7 mouse cellular contexts compared by ENCODE assay signal in genomic region chr1:127204817-127205485, GRCm38 (mm10). TPM values are rescaled to one million over a fixed set of nuclear protein-coding genes. Genes with fewer than 3 reads are reported as not detected.
A peak's percentile ranks its signal among the peaks of the same experiment; 100 is the strongest.
DNase-seq lines count a peak whose midpoint lies in the region; ATAC-seq lines count a peak whose summit lies in the region.

TSS of gene Mgat5 (plus strand) at chr1:127205015.

- peak within 1 kb of the TSS; percentile 87 for H3K9ac ChIP-seq in intestine, embryonic 16.5 days (ENCODE audit: low read depth, low read length)
- H3K9ac ChIP-seq in midbrain, embryonic 11.5 days (ENCODE audit: low read length), result peak within 1 kb of the TSS; percentile 84

- H3K9me3 ChIP-seq in intestine, embryonic 16.5 days (ENCODE audit: control insufficient read depth, low read length), result no peaks in the 10 kb centered on the region
- H3K9me3 ChIP-seq in midbrain, embryonic 11.5 days (ENCODE audit: control insufficient read depth, low read length), result no peaks in the 10 kb centered on the region

- intact Hi-C loops in gastrocnemius, postnatal 36 days (cut with DNase I), result loop anchor here (10.0 kb wide), 1 partner anchor 130 kb away; no protein-coding TSS in a partner anchor
- intact Hi-C loops in left cerebral cortex, postnatal 36 days (cut with DNase I), result loop anchor here (2.0 to 5.0 kb wide), 2 partner anchors 188 to 254 kb away; no protein-coding TSS in a partner anchor

- DNase-seq in adrenal gland, adult 2 months, result peak; percentile 95
- peak; percentile 83 for DNase-seq in embryo, embryonic 11.5 days (ENCODE audit: low read depth, low spot score)
- DNase-seq in gastrocnemius, postnatal 36 days, result peak; percentile 82 to 84
- peak; percentile 91 to 92 for DNase-seq in left cerebral cortex, postnatal 36 days (ENCODE audit: low spot score in 2 of 2)
- peak; percentile 98 for DNase-seq in midbrain, embryonic 11.5 days (ENCODE audit: low spot score, missing footprints)
- DNase-seq in skeletal muscle tissue, adult 2 months (ENCODE audit: low read depth, low spot score), result peak; percentile 65

- peaks cover 24% of the 10 kb centered on the region; the same call in 1 of the 2 replicates for H3K4me1 ChIP-seq in intestine, embryonic 16.5 days (ENCODE audit: control insufficient read depth, insufficient read depth, low read length)
- H3K4me1 ChIP-seq in midbrain, embryonic 11.5 days (ENCODE audit: control insufficient read depth, insufficient read depth, low read length), result peaks cover 5% of the 10 kb centered on the region; the same call in 1 of the 2 replicates

- H3K4me2 ChIP-seq in intestine, embryonic 16.5 days (ENCODE audit: low read depth, low read length), result peak within 1 kb of the TSS; percentile 90
- peak within 1 kb of the TSS; percentile 98 for H3K4me2 ChIP-seq in midbrain, embryonic 11.5 days

- H3K36me3 ChIP-seq in intestine, embryonic 16.5 days (ENCODE audit: control insufficient read depth, insufficient read depth, low read length), result no peaks in the 10 kb centered on the region
- no peaks in the 10 kb centered on the region for H3K36me3 ChIP-seq in midbrain, embryonic 11.5 days (ENCODE audit: control insufficient read depth, insufficient read depth, low read length)

- no peaks in the 10 kb centered on the region for H3K27me3 ChIP-seq in intestine, embryonic 16.5 days (replicated peaks; ENCODE audit: control insufficient read depth, insufficient read depth, low read length)
- no peaks in the 10 kb centered on the region for H3K27me3 ChIP-seq in midbrain, embryonic 11.5 days (ENCODE audit: control insufficient read depth, insufficient read depth, low read length)

- under 1% methylated on average over 51 of the region's 51 CpGs for WGBS in intestine, embryonic 16.5 days
- under 1% methylated on average over 51 of the region's 51 CpGs for WGBS in midbrain, embryonic 11.5 days

- peak within 1 kb of the TSS; percentile 98 for H3K27ac ChIP-seq in intestine, embryonic 16.5 days (ENCODE audit: low read length)
- H3K27ac ChIP-seq in midbrain, embryonic 11.5 days (ENCODE audit: low read depth, low read length), result peak within 1 kb of the TSS; percentile 89

- peak within 1 kb of the TSS; percentile 90 for H3K4me3 ChIP-seq in intestine, embryonic 16.5 days (ENCODE audit: low read length)
- peak within 1 kb of the TSS; percentile 76 for H3K4me3 ChIP-seq in midbrain, embryonic 11.5 days (ENCODE audit: low read depth, low read length)

- ATAC-seq in intestine, embryonic 16.5 days, result peak; percentile 95
- ATAC-seq in midbrain, embryonic 11.5 days (ENCODE audit: low FRiP score), result peak; percentile 92

RNA-seq across cellular contexts. Expression of gene Mgat5, which starts in this region (rescaled TPM):
- total RNA-seq in adrenal gland, adult 2 months (2021), result 10 to 100 TPM; 11.2 to 14.0 TPM
- polyA plus RNA-seq in adrenal gland, adult 2 months (2012; rRNA removed), result 2.8 and 3.3 TPM in 2 replicates
- total RNA-seq in gastrocnemius, postnatal 36 days (2021), result 1 to 10 TPM; 1.1 to 1.2 TPM
- 5.9 and 6.0 TPM in 2 replicates for polyA plus RNA-seq in intestine, embryonic 16.5 days (2015; fragmentation: Nextera tagmentation; extraction: Ambion mirVana)
- total RNA-seq in left cerebral cortex, postnatal 36 days (2021), result 10 to 100 TPM; 77.3 to 79.1 TPM
- 6.9 and 7.9 TPM in 2 replicates for polyA plus RNA-seq in midbrain, embryonic 11.5 days (2014; fragmentation: Nextera tagmentation; extraction: Ambion mirVana)

Comparison
In these comparisons a context has a peak if more than half of its experiments do, and no peak if none do; other contexts are left out.
1. Peak in every context shown above with its lines: DNase-seq, ATAC-seq, H3K4me3 ChIP-seq and H3K27ac ChIP-seq.
2. RNA of gene Mgat5 (total RNA-seq): 77.3 to 79.1 TPM in left cerebral cortex, postnatal 36 days and 11.2 to 14.0 TPM in adrenal gland, adult 2 months; 1.1 to 1.2 TPM in gastrocnemius, postnatal 36 days; every median in the first group is over 4 times any median in the second.
3. RNA of gene Mgat5 (total RNA-seq): 77.3 to 79.1 TPM in left cerebral cortex, postnatal 36 days; 11.2 to 14.0 TPM in adrenal gland, adult 2 months; every median in the first group is over 4 times any median in the second.